Mouse (Mus musculus): ENCODE measurements around the gene Prkca. TPM values are rescaled to one million over a fixed set of nuclear protein-coding genes. Genes with fewer than 3 reads are reported as not detected.

Gene Prkca
- polyA plus RNA-seq, 1 experiment: 16.8 TPM

DNA sequence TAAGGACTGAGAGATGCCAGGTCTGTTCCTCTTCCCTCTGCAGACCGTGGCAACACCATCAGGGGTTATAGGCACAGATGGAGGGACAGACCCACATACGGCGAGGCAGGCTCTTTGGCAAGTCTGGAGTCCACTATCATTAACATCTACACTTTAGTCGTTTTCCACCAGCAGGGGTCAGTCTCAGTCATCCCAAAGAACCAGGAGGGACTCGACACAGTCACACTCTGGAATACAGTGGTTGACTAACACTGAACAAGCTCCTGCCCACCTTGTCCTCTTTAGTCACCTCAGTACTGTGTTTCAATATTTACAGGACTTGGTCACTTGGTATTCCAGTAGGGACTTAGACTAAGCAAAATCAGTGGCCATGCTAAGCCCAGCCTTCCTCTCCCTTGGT, 215.1 kb downstream of the Prkca start:
- DNase-seq: peak; percentile 35 to 40
- peak; percentile 58 for TF ChIP-seq CTCF (IDR thresholded peaks at IDR 0.05; ENCODE audit: borderline replicate concordance, insufficient read depth, low read depth, low read length)
- no peak for TF ChIP-seq POLR2A (IDR thresholded peaks at IDR 0.05; ENCODE audit: borderline replicate concordance, insufficient read depth, low read length)
- 21% methylated on average over 5 of the region's 5 CpGs for WGBS
- no peak overlapping the region for H3K4me3 ChIP-seq (replicated peaks; ENCODE audit: insufficient read depth, low read depth, low read length)
- H3K4me1 ChIP-seq (ENCODE audit: control insufficient read depth, insufficient read depth, low read length): no peaks in the 10 kb centered on the region
- no peak overlapping the region for H3K27ac ChIP-seq (ENCODE audit: insufficient read depth, low read length)
- no peaks in the 10 kb centered on the region for H3K27me3 ChIP-seq (ENCODE audit: control insufficient read depth, insufficient read depth, low read length)

DNA sequence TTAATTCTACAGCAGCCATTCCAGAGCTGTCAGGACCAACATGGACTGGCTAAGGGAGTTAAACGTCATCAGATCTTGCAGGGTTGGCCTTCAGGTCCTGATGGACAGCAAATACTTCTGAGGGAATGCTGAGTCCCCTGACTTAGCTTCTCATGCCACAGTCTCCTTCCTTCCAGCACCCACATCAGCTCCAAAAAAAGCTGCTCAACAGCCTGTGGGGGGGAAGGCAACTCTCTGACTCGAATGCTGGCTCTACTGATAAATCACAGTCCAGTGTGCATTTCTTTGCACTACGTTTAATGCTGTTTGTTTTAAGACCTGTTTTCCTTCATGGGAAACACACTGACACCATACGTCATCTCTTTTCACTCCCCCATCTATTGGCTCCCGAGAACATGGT, 215.8 kb downstream of the Prkca start:
- TF ChIP-seq POLR2A (IDR thresholded peaks at IDR 0.05; ENCODE audit: borderline replicate concordance, insufficient read depth, low read length): no peak
- no peak for TF ChIP-seq CTCF (IDR thresholded peaks at IDR 0.05; ENCODE audit: borderline replicate concordance, insufficient read depth, low read depth, low read length)
- no peaks in the 10 kb centered on the region for H3K4me1 ChIP-seq (ENCODE audit: control insufficient read depth, insufficient read depth, low read length)
- whole genome bisulfite sequencing: 96% methylated on average over 5 of the region's 5 CpGs
- no peak overlapping the region for H3K27ac ChIP-seq (ENCODE audit: insufficient read depth, low read length)
- H3K27me3 ChIP-seq (ENCODE audit: control insufficient read depth, insufficient read depth, low read length): no peaks in the 10 kb centered on the region
- no peak overlapping the region for H3K4me3 ChIP-seq (replicated peaks; ENCODE audit: insufficient read depth, low read depth, low read length)
- DNase-seq: no peak

DNA sequence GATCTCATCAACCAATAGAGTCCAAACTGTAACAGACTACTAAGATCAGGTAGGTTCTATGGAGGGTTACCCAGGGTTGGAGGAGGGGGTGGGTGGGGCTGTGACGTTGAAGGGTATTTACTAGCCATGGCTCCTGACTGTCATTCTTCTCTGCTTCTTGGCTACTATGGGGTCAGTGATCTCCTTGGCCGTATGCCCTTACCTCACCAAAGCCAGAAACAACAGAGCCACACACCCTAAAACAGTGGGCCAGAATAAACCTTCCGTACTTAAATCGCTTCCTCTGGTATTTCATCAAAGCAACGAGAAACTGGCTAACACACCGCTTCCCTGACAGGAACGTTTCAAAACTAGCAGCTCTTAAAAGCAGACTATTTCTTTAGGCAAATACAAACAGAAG, 221.2 kb downstream of the Prkca start:
- H3K27me3 ChIP-seq (ENCODE audit: control insufficient read depth, insufficient read depth, low read length): no peaks in the 10 kb centered on the region
- no peak overlapping the region for H3K27ac ChIP-seq (ENCODE audit: insufficient read depth, low read length)
- H3K4me1 ChIP-seq (ENCODE audit: control insufficient read depth, insufficient read depth, low read length): peaks cover 5% of the 10 kb centered on the region; the same call in 1 of the 2 replicates
- 88% methylated on average over 7 of the region's 7 CpGs for WGBS
- TF ChIP-seq POLR2A (IDR thresholded peaks at IDR 0.05; ENCODE audit: borderline replicate concordance, insufficient read depth, low read length): no peak
- TF ChIP-seq CTCF (IDR thresholded peaks at IDR 0.05; ENCODE audit: borderline replicate concordance, insufficient read depth, low read depth, low read length): no peak
- no peak overlapping the region for H3K4me3 ChIP-seq (replicated peaks; ENCODE audit: insufficient read depth, low read depth, low read length)
- no peak for DNase-seq

DNA sequence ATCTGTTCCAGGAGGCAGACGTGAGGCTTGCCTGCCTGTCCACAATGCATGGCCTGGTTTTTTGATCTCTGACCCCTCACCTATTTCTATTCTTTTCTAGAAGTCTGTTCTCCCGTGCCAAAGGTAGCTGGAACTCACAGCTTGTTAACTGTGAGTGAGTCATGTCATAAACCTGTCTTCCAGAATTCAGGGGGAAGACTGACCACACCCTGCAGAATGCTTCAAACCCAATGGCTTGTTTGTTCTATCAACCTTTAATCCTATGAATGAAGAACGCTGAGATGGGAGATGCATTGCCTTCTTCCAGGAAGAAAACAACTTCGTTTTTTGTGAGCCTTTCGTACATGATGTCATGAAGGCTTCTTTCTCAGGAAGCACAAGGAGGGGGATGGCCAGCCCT, 223.0 kb downstream of the Prkca start:
- Histone ChIP-seq H3K27me3 (ENCODE audit: control insufficient read depth, insufficient read depth, low read length) (no peaks in the 10 kb centered on the region), H3K4me1 (ENCODE audit: control insufficient read depth, insufficient read depth, low read length) (peaks cover 5% of the 10 kb centered on the region), H3K27ac (ENCODE audit: insufficient read depth, low read length) (no peak overlapping the region), H3K4me3 (replicated peaks; ENCODE audit: insufficient read depth, low read depth, low read length) (no peak overlapping the region)
- WGBS: 83% methylated on average over 5 of the region's 5 CpGs
- DNase-seq: no peak
- TF ChIP-seq CTCF (IDR thresholded peaks at IDR 0.05; ENCODE audit: borderline replicate concordance, insufficient read depth, low read depth, low read length) (no peak), POLR2A (IDR thresholded peaks at IDR 0.05; ENCODE audit: borderline replicate concordance, insufficient read depth, low read length) (no peak)

DNA sequence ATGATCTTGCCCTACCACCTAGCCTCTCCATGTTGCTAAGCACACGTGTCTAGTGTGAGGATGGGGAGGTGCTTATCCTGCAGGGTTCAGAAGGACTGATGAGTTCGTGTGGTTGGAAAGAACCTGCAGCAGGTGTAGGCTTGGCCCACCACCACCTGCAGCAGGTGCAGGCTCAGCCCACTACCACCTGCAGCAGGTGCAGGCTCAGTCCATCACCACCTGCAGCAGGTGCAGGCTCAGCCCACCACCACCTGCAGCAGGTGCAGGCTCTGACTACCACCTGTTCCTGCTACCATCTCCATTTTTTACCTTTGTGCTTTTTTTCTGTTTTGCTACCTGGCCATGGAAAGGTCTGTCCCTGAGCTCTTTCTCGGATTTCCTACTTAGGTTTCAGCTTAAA, 223.9 kb downstream of the Prkca start:
- H3K4me1 ChIP-seq (ENCODE audit: control insufficient read depth, insufficient read depth, low read length): peaks cover 5% of the 10 kb centered on the region
- H3K4me3 ChIP-seq (replicated peaks; ENCODE audit: insufficient read depth, low read depth, low read length): no peak overlapping the region
- WGBS: 95% methylated on average over 3 of the region's 3 CpGs
- H3K27me3 ChIP-seq (ENCODE audit: control insufficient read depth, insufficient read depth, low read length): no peaks in the 10 kb centered on the region
- DNase-seq: no peak
- TF ChIP-seq POLR2A (IDR thresholded peaks at IDR 0.05; ENCODE audit: borderline replicate concordance, insufficient read depth, low read length) (no peak), CTCF (IDR thresholded peaks at IDR 0.05; ENCODE audit: borderline replicate concordance, insufficient read depth, low read depth, low read length) (no peak)
- no peak overlapping the region for H3K27ac ChIP-seq (ENCODE audit: insufficient read depth, low read length)

DNA sequence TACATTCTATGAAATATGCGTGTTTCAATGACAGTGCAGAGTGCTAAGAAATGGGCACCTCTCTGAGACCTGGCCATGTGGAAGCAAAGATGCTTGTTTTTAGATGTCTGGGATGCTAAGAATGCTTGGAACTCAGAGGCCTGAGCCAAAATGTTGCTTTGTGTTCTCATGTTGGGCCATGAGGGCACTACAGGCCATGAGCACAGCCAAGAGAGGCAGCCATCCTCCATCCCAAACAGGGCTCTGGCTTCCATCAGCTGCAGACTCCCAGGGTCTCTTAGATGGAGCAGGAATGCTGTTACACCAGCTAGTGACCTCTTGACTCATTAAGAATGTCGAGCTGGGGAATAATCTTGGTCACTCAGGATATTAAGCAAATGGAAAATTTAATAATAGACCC, 224.9 kb downstream of the Prkca start:
- TF ChIP-seq CTCF (IDR thresholded peaks at IDR 0.05; ENCODE audit: borderline replicate concordance, insufficient read depth, low read depth, low read length) (no peak), POLR2A (IDR thresholded peaks at IDR 0.05; ENCODE audit: borderline replicate concordance, insufficient read depth, low read length) (no peak)
- no peak overlapping the region for H3K27ac ChIP-seq (ENCODE audit: insufficient read depth, low read length)
- no peak overlapping the region for H3K4me3 ChIP-seq (replicated peaks; ENCODE audit: insufficient read depth, low read depth, low read length)
- WGBS: 94% methylated on average over 2 of the region's 2 CpGs
- no peak for DNase-seq
- peaks cover 5% of the 10 kb centered on the region for H3K4me1 ChIP-seq (ENCODE audit: control insufficient read depth, insufficient read depth, low read length)
- H3K27me3 ChIP-seq (ENCODE audit: control insufficient read depth, insufficient read depth, low read length): no peaks in the 10 kb centered on the region

DNA sequence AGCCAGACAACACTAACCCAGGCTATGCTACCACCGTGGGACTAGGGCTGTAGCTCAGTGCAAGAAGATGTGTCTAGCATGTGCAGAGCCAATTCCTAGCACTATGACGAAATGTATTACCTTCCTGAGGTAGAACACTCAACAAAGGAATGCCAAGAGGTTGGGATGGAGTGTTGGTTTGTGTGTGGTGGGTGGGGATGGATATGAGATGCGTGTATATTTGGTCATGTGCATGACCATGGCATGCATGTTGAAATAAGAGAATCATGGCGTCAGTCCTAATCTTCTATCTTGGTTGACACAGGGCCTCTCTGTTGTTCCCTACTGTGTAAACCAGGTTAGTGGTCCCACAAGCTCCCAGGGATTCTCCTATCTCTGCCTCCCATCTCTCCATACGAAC, 225.5 kb downstream of the Prkca start:
- DNase-seq: no peak

DNA sequence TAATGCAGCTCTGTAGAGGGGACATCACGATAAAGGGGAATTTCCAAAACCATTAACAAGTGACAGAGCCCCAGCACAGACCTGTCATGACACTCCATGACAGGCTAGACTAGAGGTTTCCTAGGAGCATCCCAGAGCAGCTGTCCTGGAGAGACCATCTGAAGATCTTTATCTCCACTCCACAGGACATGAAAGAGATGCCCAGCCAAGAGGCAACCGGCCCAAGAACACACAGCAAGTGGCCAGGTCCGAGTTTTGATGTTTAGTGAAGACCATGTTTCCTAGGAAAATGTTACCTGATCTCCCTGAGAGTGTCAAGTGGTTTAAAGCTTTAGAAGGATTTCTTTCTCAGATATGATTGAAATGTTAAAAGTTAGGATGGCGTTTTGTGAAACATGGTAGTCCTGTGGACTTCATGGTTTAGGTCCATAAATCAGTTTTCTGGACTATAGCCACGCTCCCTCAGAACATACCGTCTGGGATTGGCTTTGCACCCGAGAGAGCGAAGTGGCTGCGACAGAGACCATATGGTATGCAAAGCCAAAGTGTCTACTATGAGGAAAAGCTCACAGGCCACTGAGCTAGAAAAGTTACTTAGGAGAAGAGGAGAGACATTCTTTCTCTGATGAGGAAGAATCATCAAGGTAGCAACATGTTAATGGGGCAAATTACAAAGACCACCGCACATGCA, 226.2 kb downstream of the Prkca start:
- Histone ChIP-seq H3K27me3 (ENCODE audit: control insufficient read depth, insufficient read depth, low read length) (no peaks in the 10 kb centered on the region), H3K4me3 (replicated peaks; ENCODE audit: insufficient read depth, low read depth, low read length) (no peak overlapping the region), H3K4me1 (ENCODE audit: control insufficient read depth, insufficient read depth, low read length) (peaks cover 5% of the 10 kb centered on the region), H3K27ac (ENCODE audit: insufficient read depth, low read length) (no peak overlapping the region)
- no peak for TF ChIP-seq CTCF (IDR thresholded peaks at IDR 0.05; ENCODE audit: borderline replicate concordance, insufficient read depth, low read depth, low read length)
- 14% methylated on average over 10 of the region's 10 CpGs for WGBS
- peak; percentile 49 to 73 for DNase-seq

More for the DNA sequence above, 225.5 kb downstream of the Prkca start:
- Histone ChIP-seq H3K27me3 (ENCODE audit: control insufficient read depth, insufficient read depth, low read length) (no peaks in the 10 kb centered on the region), H3K4me1 (ENCODE audit: control insufficient read depth, insufficient read depth, low read length) (peaks cover 5% of the 10 kb centered on the region), H3K27ac (ENCODE audit: insufficient read depth, low read length) (no peak overlapping the region), H3K4me3 (replicated peaks; ENCODE audit: insufficient read depth, low read depth, low read length) (no peak overlapping the region)
- no peak for TF ChIP-seq POLR2A (IDR thresholded peaks at IDR 0.05; ENCODE audit: borderline replicate concordance, insufficient read depth, low read length)
- no peak for TF ChIP-seq CTCF (IDR thresholded peaks at IDR 0.05; ENCODE audit: borderline replicate concordance, insufficient read depth, low read depth, low read length)
- WGBS: 88% methylated on average over 5 of the region's 5 CpGs

Measured in cerebellum, adult 2 months (tissue).